Mouse (Mus musculus): ENCODE results near the gene Prdm15. TPM values are rescaled to one million over a fixed set of nuclear protein-coding genes. Genes with fewer than 3 reads are reported as not detected.

The Prdm15 gene
- polyA plus RNA-seq (2017; shearing (Covaris generic)) = 10 to 100 TPM; 14.7 to 17.3 TPM

GRCm38 (mm10) chr16:97851741-97852319 is at the start of gene Prdm15:
Prdm15 (minus strand) TSS chr16:97851850.
- peak; percentile 79 for ATAC-seq

- no peak for ATAC-seq
Measured at GRCm38 (mm10) chr16:97897346-97898024, 45.8 kb upstream of the Prdm15 start.

DNA sequence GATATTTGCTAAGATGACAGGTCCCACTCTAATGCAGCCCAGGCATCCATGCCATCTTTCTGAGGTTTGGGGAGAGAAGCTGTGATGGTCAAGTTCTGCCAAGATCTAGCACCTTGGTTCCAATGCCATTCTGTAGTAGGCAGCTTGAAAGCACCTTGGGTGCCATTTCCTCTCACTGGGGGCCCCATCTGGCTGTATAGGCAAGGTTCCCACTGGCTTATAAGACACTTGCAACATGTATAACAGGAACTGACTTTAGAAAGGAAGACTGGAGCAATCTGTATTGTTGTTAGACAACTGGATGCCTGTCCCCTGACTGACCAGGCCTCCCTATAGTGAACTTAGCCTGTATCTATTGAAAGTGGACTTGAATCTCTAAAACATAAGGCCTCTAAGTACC is 36.1 kb upstream of the Prdm15 start:
- no peak for ATAC-seq

DNA sequence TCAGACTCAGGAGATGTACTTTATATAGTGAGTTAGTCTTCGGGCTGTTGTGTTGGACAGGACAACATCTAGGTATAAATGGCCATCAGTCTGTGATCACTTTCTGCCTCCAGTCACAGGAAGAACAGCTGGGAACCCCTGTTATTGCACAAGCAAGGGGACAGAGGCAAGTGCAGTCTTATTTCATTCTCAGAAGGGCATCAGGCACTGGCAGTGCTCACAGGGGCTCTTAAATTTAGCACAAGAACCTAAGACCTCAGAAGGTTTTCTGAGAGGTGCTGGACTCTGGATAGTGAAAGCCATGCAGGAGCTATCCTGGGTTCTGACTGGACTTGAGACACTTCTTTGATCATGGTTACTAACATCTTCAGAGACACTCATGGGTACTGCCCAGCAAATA is 32.0 kb upstream of the Prdm15 start:
- no peak for ATAC-seq

GRCm38 (mm10) chr16:97882891-97883290 is 31.2 kb upstream of the Prdm15 start:
- no peak for ATAC-seq

DNA sequence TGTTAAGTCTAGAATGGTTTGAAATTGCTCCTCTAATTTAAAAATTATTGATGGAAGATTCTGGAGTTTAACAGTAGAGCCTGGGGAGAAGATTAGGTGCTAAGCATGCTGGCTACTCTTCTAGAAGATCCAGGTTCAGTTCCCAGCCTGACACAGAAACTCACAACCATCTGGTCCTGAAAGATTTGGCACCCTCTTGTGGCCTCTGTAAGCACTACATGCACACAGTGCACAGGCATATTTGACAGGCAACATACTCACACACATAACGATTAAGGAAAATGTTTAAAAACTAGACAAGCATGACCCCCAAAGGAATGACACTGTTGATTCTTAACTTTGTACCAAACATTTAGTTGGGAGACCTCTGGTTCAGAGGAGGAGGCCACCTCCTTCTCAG is 27.5 kb upstream of the Prdm15 start:
- ATAC-seq = peak; percentile 68

GRCm38 (mm10) chr16:97877502-97877901 is 25.9 kb upstream of the Prdm15 start:
- ATAC-seq = peak; percentile 32

DNA sequence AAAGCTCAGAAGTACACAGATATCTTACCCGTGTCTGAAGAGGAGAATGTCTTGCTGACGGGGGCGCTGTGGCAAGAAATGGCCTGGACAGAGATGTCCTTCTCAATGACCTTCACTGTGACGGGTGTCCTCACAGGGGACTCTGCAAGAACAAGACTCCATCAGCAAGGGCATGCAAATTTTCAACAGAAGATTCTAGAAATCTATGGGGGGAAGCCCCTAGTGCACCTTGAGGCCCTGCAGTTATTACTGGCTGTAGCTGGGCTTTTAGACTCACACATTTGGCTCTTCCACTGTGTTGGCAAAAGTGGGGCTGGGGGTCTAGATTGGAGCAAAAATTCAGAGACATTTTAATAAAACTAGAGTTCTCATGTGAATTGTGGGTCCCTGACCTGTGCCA is 23.5 kb upstream of the Prdm15 start:
- ATAC-seq = peak; percentile 33

GRCm38 (mm10) chr16:97874376-97874775 is 22.7 kb upstream of the Prdm15 start:
- no peak for ATAC-seq

DNA sequence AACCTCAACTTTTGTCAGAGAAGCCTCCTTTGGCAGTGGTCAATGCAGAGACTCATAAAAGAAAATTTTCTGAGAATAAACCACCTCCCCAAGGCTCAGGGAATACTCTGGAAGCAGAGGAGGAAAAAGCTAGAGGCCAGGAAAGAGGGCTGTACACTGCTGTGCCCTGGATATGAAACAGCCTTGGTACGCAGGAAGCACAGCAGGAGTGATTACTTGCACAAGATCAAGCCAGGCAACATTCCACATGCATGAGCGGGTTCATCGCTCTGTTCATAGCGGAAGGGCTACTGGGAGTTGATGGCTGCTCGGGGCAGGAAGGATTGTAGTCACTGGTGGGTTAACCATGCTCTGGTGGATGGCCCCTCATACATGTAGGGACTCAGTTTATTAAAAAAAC is 21.0 kb upstream of the Prdm15 start:
- no peak for ATAC-seq

DNA sequence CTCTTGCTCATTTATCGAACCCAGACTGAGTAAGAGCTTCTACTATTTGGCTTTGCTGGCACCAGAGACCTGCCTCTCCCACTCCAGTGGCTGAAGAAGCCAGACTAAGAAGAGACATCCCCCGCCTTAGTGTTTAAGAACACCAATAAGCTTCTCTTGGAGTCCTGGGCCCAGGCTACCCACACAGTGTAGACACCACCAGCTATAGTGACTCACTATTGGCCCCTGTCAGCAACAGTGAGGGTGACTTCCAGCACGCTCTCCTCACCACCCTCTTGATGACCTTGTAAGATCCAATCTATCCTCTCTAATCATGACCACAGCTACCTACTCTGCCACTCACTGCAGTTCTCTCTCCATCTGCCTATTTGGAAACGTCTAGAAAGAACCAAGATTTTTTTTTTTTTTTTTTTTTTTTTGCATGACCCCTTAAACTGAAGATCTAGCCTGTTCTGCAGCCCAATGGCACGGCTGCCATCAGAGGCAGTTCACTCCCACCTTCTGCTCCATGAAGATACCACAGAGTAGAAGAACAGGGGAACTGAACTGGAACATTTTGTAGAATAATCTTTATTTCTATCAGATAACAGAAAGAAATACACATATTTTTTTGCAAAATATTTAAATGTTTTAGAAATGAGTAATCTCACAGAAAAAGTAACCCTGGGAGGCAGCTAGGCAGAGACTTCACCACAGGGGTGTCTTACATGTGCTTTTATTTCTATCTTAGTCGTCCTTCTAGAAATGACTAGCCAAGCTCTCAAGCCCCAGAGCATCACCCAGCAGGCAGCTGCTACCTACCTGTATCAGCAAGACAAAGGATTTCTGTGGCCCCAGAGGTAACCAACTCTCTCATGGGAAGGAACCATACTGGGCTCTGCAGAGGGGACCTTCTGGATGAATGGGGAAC is 17.8 kb upstream of the Prdm15 start:
- ATAC-seq = peak; percentile 77

- no peak for ATAC-seq
Measured at GRCm38 (mm10) chr16:97863932-97864467, 12.3 kb upstream of the Prdm15 start.

DNA sequence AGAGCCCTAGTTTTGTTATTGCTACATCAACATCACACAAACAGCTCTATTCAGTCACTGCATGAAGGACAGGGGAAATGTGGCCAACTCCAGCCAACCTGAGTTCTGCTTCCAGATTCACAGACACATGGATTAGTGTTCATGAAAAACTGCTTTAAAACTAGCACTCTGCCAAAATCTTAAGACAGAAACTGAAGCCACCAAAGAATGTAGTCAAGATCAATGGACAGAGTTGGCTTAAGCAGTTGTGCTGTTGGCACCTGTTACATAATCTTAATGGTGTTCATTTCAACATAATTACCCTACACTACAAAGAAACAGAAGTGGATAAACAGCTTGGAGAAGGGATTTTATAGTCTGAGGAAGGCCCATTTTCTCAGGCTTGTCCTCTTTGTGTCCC is 4.4 kb upstream of the Prdm15 start:
- no peak for ATAC-seq

DNA sequence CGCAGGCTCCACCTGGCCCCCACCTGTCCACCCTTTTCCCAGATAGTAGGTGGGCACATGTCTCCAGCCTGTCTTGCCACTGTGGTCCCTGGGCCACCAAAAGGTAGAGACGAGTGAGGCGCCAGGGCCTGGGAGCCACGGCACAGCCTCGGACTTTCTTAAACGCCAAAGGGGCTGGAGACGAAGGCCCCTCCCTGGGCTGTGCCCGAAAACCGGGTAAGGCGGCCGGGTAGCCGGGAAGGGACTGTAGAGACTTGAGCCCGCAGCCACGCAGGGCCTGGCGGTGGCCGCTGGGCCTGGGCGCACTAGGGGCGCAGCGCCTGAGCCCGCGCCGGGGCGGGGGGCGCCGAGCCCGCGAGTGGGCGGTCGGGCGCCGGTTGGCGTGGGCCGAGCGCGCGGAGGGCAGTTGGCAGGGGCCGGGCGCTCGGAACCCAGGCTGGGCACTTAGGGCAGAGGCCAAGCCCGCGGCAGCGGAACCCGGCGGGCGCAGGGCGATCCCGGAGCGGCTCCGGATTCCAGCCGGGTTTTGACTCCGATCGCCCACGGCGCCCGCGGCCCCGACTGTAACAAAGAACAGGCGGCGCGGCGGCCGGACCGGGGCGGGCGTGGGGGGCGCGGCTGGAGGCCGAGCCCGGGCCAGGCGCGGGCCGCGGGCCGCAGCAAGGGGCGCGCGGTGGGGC is 449 bp downstream of the Prdm15 start:
- peak; percentile 70 for ATAC-seq

DNA sequence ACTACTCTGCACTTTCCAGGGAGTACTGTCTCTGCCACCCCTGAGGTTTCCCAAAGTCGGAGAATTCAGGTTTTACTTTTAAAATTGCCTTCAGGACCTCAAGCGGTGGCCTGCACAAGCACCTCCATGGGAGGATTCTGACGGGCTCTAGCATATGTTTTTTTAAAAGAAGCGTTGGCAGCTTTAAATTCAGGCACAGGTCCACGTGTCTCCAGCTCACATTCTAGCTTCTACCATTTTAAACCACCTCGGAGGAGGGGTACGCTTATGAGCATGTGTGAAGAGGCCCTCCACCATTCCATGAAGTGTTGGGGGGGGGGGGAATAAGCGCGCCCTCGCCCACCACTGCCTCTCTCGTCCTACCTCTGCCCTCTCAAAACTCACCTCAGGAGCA is 986 bp downstream of the Prdm15 start:
- ATAC-seq = peak; percentile 20

- ATAC-seq = no peak
Measured at GRCm38 (mm10) chr16:97848832-97849231, 2.8 kb downstream of the Prdm15 start.

DNA sequence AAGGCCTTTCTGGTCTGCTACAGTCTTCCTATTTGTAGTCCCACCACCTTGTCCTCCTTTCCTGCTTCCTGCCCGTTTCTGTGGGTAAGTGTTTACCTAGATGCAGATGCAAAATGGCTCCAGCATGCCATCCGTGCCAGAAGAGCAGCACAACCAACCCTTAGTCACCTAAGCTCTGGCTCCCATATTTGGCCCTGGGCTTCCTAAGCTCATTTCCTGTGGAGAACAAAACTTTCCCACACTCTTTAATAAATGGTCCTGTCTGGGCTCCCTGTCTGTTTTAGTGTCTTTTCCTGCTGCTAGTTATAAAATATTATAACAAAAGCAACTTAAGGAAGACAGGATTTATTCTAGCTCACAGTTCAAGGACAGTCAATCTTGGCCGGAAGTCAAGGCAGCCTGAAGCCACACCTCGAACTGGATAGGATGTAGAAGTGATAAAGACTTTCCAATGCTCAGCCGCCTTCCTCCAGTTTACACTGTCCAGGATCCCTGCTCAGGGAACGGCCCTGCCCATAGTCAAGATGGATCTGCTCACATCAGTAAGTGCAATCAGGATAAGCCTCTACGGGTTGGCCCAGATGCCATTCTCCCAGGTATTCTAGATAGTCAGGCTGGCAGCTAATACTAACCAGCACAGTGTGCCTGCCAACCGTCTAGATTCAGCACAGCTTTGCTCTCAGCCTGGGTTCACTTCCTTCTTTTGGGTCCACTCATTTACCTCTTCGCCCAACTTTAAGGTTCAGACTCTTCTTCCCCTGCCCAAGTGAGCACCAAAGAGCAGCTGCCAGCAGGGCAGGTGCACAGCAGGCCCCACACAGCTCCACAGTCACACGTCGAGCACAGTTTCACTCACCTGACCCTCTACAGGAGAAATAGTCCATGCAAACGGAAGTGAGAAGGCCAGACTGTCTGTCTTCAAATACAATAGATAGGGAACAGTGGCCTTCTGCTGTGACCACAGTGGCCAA is 6.4 kb downstream of the Prdm15 start:
- no peak for ATAC-seq

DNA sequence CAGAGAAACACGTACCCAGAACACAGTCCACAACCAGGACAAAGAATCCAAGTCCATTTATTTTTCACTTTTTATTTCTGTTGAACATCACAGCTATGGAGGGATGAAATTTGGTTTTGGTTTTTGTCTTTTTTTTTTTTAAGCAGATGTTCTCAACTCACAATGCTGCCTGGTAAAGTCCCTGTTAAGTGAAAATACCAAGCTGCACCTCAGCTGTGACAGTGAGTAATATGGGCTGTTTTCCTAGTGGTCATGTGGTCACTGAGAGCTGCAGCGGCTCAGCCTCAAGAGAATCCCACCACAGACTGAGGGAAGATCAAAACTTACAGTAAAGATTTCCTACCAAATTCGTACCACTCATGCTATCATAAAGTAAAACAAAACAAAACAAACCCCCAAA is 19.5 kb downstream of the Prdm15 start:
- no peak for ATAC-seq

GRCm38 (mm10) chr16:97828207-97828606 is 23.4 kb downstream of the Prdm15 start:
- ATAC-seq = no peak

GRCm38 (mm10) chr16:97823311-97824007 is 28.2 kb downstream of the Prdm15 start:
- ATAC-seq = no peak

DNA sequence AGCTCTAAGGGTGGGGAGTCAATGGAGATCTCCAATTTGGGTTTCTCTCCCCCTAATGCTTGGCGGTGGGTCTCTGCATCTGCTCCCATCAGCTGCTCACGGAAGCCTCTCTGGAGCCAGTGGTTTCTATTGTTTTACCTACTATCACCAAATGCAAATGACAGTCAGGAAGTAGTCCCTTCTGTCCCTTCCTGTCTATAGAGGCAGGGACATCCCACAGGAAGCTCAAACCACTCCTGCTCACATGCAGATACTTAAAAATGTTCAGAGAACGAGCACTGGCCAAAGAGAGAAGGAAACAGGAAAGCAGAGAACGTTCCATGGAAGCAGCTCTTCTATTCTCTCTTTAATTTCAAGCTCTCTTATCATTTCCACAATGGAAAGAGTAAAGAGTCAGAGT is 32.1 kb downstream of the Prdm15 start:
- no peak for ATAC-seq

Measured in CD4-positive, CD25-positive, alpha-beta regulatory T cell, adult 4 months (primary cell).